Mouse (Mus musculus): ENCODE data around the gene Iqch. TPM values are rescaled to one million over a fixed set of nuclear protein-coding genes. Genes with fewer than 3 reads are reported as not detected.

Gene Iqch
- total RNA-seq, 2 experiments from 2014 or later = 0.07 TPM; not detected in 1

GRCm38 (mm10) chr9:63612565-63613515, 10.5 kb upstream of the Iqch start:
- no peak for DNase-seq (ENCODE audit: low spot score in 2 of 2)

- no peak for DNase-seq (ENCODE audit: low spot score in 2 of 2)
These were observed 9.7 kb upstream of the Iqch start for GRCm38 (mm10) chr9:63611967-63612366.

GRCm38 (mm10) chr9:63610841-63611366, 8.6 kb upstream of the Iqch start:
- peak in 1 of 2 experiments; percentile 30 for DNase-seq (ENCODE audit: low spot score in 2 of 2)

GRCm38 (mm10) chr9:63610231-63610630, 7.9 kb upstream of the Iqch start:
- no peak for DNase-seq (ENCODE audit: low spot score in 2 of 2)

GRCm38 (mm10) chr9:63609776-63610175, 7.5 kb upstream of the Iqch start:
- no peak for DNase-seq (ENCODE audit: low spot score in 2 of 2)

GRCm38 (mm10) chr9:63609246-63609645, 7.0 kb upstream of the Iqch start:
- DNase-seq (ENCODE audit: low spot score in 2 of 2) = no peak

GRCm38 (mm10) chr9:63608006-63608405, 5.7 kb upstream of the Iqch start:
- DNase-seq (ENCODE audit: low spot score in 2 of 2) = no peak

- DNase-seq (ENCODE audit: low spot score in 2 of 2) = no peak
These were observed 4.3 kb upstream of the Iqch start for GRCm38 (mm10) chr9:63606594-63606993.

GRCm38 (mm10) chr9:63603849-63604248, 1.6 kb upstream of the Iqch start:
- no peak for DNase-seq (ENCODE audit: low spot score in 2 of 2)

GRCm38 (mm10) chr9:63596660-63597059, 5.6 kb downstream of the Iqch start:
- no peak for DNase-seq (ENCODE audit: low spot score in 2 of 2)

GRCm38 (mm10) chr9:63595652-63596051, 6.6 kb downstream of the Iqch start:
- DNase-seq (ENCODE audit: low spot score in 2 of 2) = no peak

- DNase-seq (ENCODE audit: low spot score in 2 of 2) = no peak
These were observed 7.3 kb downstream of the Iqch start for GRCm38 (mm10) chr9:63595032-63595431.

- no peak for DNase-seq (ENCODE audit: low spot score in 2 of 2)
These were observed 10.5 kb downstream of the Iqch start for GRCm38 (mm10) chr9:63591661-63592256.

GRCm38 (mm10) chr9:63590592-63590991, 11.7 kb downstream of the Iqch start:
- DNase-seq (ENCODE audit: low spot score in 2 of 2) = no peak

- DNase-seq (ENCODE audit: low spot score in 2 of 2) = no peak
These were observed 13.1 kb downstream of the Iqch start for GRCm38 (mm10) chr9:63589209-63589608.

- no peak for DNase-seq (ENCODE audit: low spot score in 2 of 2)
These were observed 17.0 kb downstream of the Iqch start for GRCm38 (mm10) chr9:63585251-63585650.

GRCm38 (mm10) chr9:63581778-63582177, 20.5 kb downstream of the Iqch start:
- DNase-seq (ENCODE audit: low spot score in 2 of 2) = peak in 1 of 2 experiments; percentile 57

GRCm38 (mm10) chr9:63580046-63580445, 22.2 kb downstream of the Iqch start:
- DNase-seq (ENCODE audit: low spot score in 2 of 2) = no peak

- no peak for DNase-seq (ENCODE audit: low spot score in 2 of 2)
These were observed 22.6 kb downstream of the Iqch start for GRCm38 (mm10) chr9:63579644-63580043.

- DNase-seq (ENCODE audit: low spot score in 2 of 2) = no peak
These were observed 24.8 kb downstream of the Iqch start for GRCm38 (mm10) chr9:63577469-63577868.

- no peak for DNase-seq (ENCODE audit: low spot score in 2 of 2)
These were observed 29.4 kb downstream of the Iqch start for GRCm38 (mm10) chr9:63572874-63573273.

- no peak for DNase-seq (ENCODE audit: low spot score in 2 of 2)
These were observed 30.4 kb downstream of the Iqch start for GRCm38 (mm10) chr9:63571895-63572294.

Measured in layer of hippocampus, adult 18-20 months (tissue).